Mouse (Mus musculus) cerebellum, adult 2 months (tissue): ENCODE data around the gene Flnb. TPM values are rescaled to one million over a fixed set of nuclear protein-coding genes. Genes with fewer than 3 reads are reported as not detected.

Experiments
- DNase-seq, 2 experiments: peaks; one replicate each; pipeline ENCODE4 v3.0.0; 2021
- H3K27ac ChIP-seq: fragments of 200-500 bp; 2 replicates; pipeline ENCODE4 v1.5.1; 2012; ENCODE audit warnings: low read length, control low read depth, inconsistent platforms; ENCODE audit not compliant: insufficient read depth
- H3K27me3 ChIP-seq: fragments of 200-500 bp; 2 replicates; pipeline ENCODE4 v1.6.1; 2012; ENCODE audit warnings: inconsistent platforms, mild to moderate bottlenecking, low read length, moderate library complexity; ENCODE audit not compliant: control insufficient read depth, insufficient read depth
- H3K4me1 ChIP-seq: fragments of 200-500 bp; 2 replicates; pipeline ENCODE4 v1.6.1; 2011; ENCODE audit warnings: low read length; ENCODE audit not compliant: control insufficient read depth, insufficient read depth
- H3K4me3 ChIP-seq: fragments of 200-500 bp; replicated peaks from 2 replicates; pipeline ENCODE3; 2011; ENCODE audit warnings: mild to moderate bottlenecking, low read depth, low read length, control low read depth; ENCODE audit not compliant: insufficient read depth
- CTCF ChIP-seq: fragments of 200-500 bp; IDR thresholded peaks from 2 replicates; pipeline ENCODE4 v1.5.1; 2011; ENCODE audit warnings: low read depth, mild to moderate bottlenecking, control low read depth, low read length, moderate library complexity, borderline replicate concordance; ENCODE audit not compliant: insufficient read depth
- POLR2A ChIP-seq: fragments of 200-500 bp; IDR thresholded peaks from 2 replicates; pipeline ENCODE4 v1.6.1; 2011; ENCODE audit warnings: low read length, control low read depth, borderline replicate concordance; ENCODE audit not compliant: insufficient read depth
- WGBS: fragments of 180-500 bp; shearing (Covaris S2); methylation state at CpG from one replicate; pipeline ENCODE4 v1.1.7; 2018; 5-methylcytosine and 5-hydroxymethylcytosine counted together
- polyA plus RNA-seq: library from polyadenylated mRNA; depleted of rRNA; stranded (reverse); fragments of >200 nt; gene quantifications from 2 replicates; pipeline ENCODE4 v1.2.3, GENCODE M21; 2012

Flnb gene
- polyA plus RNA-seq, 1 experiment, result 33.0 TPM

GRCm38 (mm10) chr14:7891401-7891800 lies 73.6 kb downstream of the Flnb start:
- TF ChIP-seq CTCF (no peak), POLR2A (no peak)
- Histone ChIP-seq H3K4me1 (no peaks in the 10 kb centered on the region; the same call in 1 of the 2 replicates), H3K27me3 (no peaks in the 10 kb centered on the region), H3K4me3 (no peak overlapping the region), H3K27ac (no peak overlapping the region)
- no peak for DNase-seq

- Histone ChIP-seq H3K4me1 (no peaks in the 10 kb centered on the region), H3K4me3 (no peak overlapping the region), H3K27ac (no peak overlapping the region), H3K27me3 (no peaks in the 10 kb centered on the region)
- 95% methylated on average over 9 of the region's 9 CpGs for WGBS
- no peak for DNase-seq
- no peak for TF ChIP-seq POLR2A
- TF ChIP-seq CTCF, result no peak
Measured at GRCm38 (mm10) chr14:7896126-7896525, 78.4 kb downstream of the Flnb start.

GRCm38 (mm10) chr14:7896699-7897098 lies 78.9 kb downstream of the Flnb start:
- no peak overlapping the region for H3K4me3 ChIP-seq
- TF ChIP-seq CTCF (no peak), POLR2A (no peak)
- H3K27me3 ChIP-seq, result no peaks in the 10 kb centered on the region
- H3K4me1 ChIP-seq, result no peaks in the 10 kb centered on the region
- H3K27ac ChIP-seq, result no peak overlapping the region
- 100% methylated on average over 1 of the region's 1 CpGs for WGBS
- no peak for DNase-seq

GRCm38 (mm10) chr14:7899986-7900385 lies 82.2 kb downstream of the Flnb start:
- TF ChIP-seq POLR2A (no peak), CTCF (no peak)
- H3K4me3 ChIP-seq, result no peak overlapping the region
- H3K27ac ChIP-seq, result no peak overlapping the region
- no peaks in the 10 kb centered on the region for H3K27me3 ChIP-seq
- DNase-seq, result no peak
- H3K4me1 ChIP-seq, result no peaks in the 10 kb centered on the region; the same call in 1 of the 2 replicates
- WGBS, result 85% methylated on average over 3 of the region's 3 CpGs

- H3K4me3 ChIP-seq, result no peak overlapping the region
Measured at GRCm38 (mm10) chr14:7900481-7901049, 82.8 kb downstream of the Flnb start.

GRCm38 (mm10) chr14:7901484-7902240 lies 83.9 kb downstream of the Flnb start:
- Histone ChIP-seq H3K4me1 (no peaks in the 10 kb centered on the region; the same call in 1 of the 2 replicates), H3K4me3 (no peak overlapping the region), H3K27me3 (no peaks in the 10 kb centered on the region), H3K27ac (no peak overlapping the region)
- no peak for DNase-seq
- TF ChIP-seq POLR2A, result no peak
- TF ChIP-seq CTCF, result no peak
- 71% methylated on average over 12 of the region's 12 CpGs for WGBS

More at GRCm38 (mm10) chr14:7900481-7901049, 82.8 kb downstream of the Flnb start:
- no peak overlapping the region for H3K27ac ChIP-seq
- no peak for TF ChIP-seq CTCF
- no peaks in the 10 kb centered on the region for H3K27me3 ChIP-seq
- DNase-seq, result no peak
- no peaks in the 10 kb centered on the region; the same call in 1 of the 2 replicates for H3K4me1 ChIP-seq
- WGBS, result 36% methylated on average over 11 of the region's 11 CpGs

- no peak for DNase-seq
- no peaks in the 10 kb centered on the region for H3K27me3 ChIP-seq
- TF ChIP-seq CTCF (no peak), POLR2A (no peak)
- no peak overlapping the region for H3K27ac ChIP-seq
- WGBS, result 84% methylated on average over 11 of the region's 11 CpGs
- no peaks in the 10 kb centered on the region for H3K4me1 ChIP-seq
- H3K4me3 ChIP-seq, result no peak overlapping the region
Measured at GRCm38 (mm10) chr14:7907058-7907457, 89.3 kb downstream of the Flnb start.

- no peaks in the 10 kb centered on the region for H3K4me1 ChIP-seq
- H3K27ac ChIP-seq, result no peak overlapping the region
- no peaks in the 10 kb centered on the region for H3K27me3 ChIP-seq
- TF ChIP-seq POLR2A (no peak), CTCF (no peak)
- no peak for DNase-seq
- WGBS, result 55% methylated on average over 10 of the region's 10 CpGs
- no peak overlapping the region for H3K4me3 ChIP-seq
Measured at GRCm38 (mm10) chr14:7909472-7909871, 91.7 kb downstream of the Flnb start.
